Mouse (Mus musculus) liver, adult 2 months (tissue): ENCODE data around the gene Gm364.

Experiments
- CTCF ChIP-seq: fragments of 200-500 bp; IDR thresholded peaks from 2 replicates; pipeline ENCODE4 v1.5.1; 2011; ENCODE audit warnings: low read depth, low read length, control low read depth
- POLR2A ChIP-seq: fragments of 200-500 bp; IDR thresholded peaks from 2 replicates; pipeline ENCODE4 v1.6.1; 2011; ENCODE audit warnings: low read length, control low read depth; ENCODE audit not compliant: insufficient read depth; ENCODE audit errors: extremely low read depth

DNA sequence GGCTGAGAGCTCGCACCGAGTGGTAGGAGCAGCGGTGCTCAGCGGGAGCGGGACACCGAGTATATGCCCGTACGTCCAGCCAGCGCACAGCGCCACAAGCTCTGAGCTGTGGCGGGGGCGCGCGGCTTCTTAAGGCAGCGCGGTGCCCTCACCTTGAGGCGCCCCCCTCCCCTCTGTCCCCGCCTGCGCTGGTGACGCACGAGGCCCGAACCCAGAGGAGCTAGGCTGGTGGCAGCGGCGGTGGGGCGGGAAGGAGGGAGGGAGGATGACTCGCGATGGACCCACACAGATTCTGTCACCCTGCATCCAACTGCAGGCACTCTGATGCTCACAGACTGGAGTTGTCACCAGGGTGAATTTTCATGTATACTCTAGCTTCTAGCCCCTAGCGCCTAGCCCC, 94.7 kb downstream of the Gm364 start, which contains the start of gene Gpr101:
- TF ChIP-seq POLR2A = no peak
- TF ChIP-seq CTCF = no peak
